Mouse (Mus musculus) neural tube, embryonic 14.5 days (tissue): ENCODE measurements around the gene Fam90a1a. TPM values are rescaled to one million over a fixed set of nuclear protein-coding genes. Genes with fewer than 3 reads are reported as not detected.

ENCODE experiments used
- ATAC-seq: fragments of 200-750 bp; cut with Nextera tagmentation; 2 replicates; pipeline ENCODE4 v1.8.0; 2017; ENCODE audit warnings: low read depth, mild to moderate bottlenecking, moderate TSS enrichment, moderate library complexity
- H3K27ac ChIP-seq: fragments of 300-500 bp; sonication (generic); 2 replicates; pipeline ENCODE4 v1.5.1; 2014; ENCODE audit warnings: low read depth, mild to moderate bottlenecking, control low read depth, low read length, moderate library complexity, mixed read lengths
- H3K27me3 ChIP-seq: fragments of 300-500 bp; sonication (generic); 2 replicates; pipeline ENCODE4 v1.6.1; 2014; ENCODE audit warnings: low read length; ENCODE audit not compliant: control insufficient read depth, insufficient read depth
- H3K36me3 ChIP-seq: fragments of 300-500 bp; sonication (generic); 2 replicates; pipeline ENCODE4 v1.6.1; 2014; ENCODE audit warnings: low read length, mixed read lengths; ENCODE audit not compliant: control insufficient read depth, insufficient read depth
- H3K4me1 ChIP-seq: fragments of 300-500 bp; sonication (generic); 2 replicates; pipeline ENCODE4 v1.6.1; 2014; ENCODE audit warnings: low read length; ENCODE audit not compliant: control insufficient read depth, insufficient read depth
- H3K4me2 ChIP-seq: fragments of 300-500 bp; sonication (generic); 2 replicates; pipeline ENCODE4 v1.6.1; 2014; ENCODE audit warnings: mild to moderate bottlenecking, low read depth, low read length, control low read depth
- H3K4me3 ChIP-seq: fragments of 300-500 bp; sonication (generic); 2 replicates; pipeline ENCODE4 v1.5.1; 2014; ENCODE audit warnings: low read depth, low read length, control low read depth, mixed read lengths
- H3K9ac ChIP-seq: fragments of 300-500 bp; sonication (generic); replicated peaks from 2 replicates; pipeline ENCODE4 v1.6.1; 2014; ENCODE audit warnings: low read depth, mild to moderate bottlenecking, control low read depth, low read length, mixed read lengths
- H3K9me3 ChIP-seq: fragments of 300-500 bp; sonication (generic); 2 replicates; pipeline ENCODE4 v1.6.1; 2016; ENCODE audit warnings: low read length; ENCODE audit not compliant: control insufficient read depth
- WGBS: fragments of 180-500 bp; shearing (Covaris S2); extraction: QIAGEN DNeasy Blood & Tissue Kit; methylation state at CpG from one replicate; pipeline ENCODE4 v1.1.7; 2014; 5-methylcytosine and 5-hydroxymethylcytosine counted together
- polyA plus RNA-seq: library from polyadenylated mRNA; unstranded; fragments of >200 nt; fragmentation: Nextera tagmentation; extraction: Ambion mirVana; gene quantifications from 2 replicates; pipeline ENCODE4 v1.2.1, GENCODE M21; 2014

Fam90a1a gene
- polyA plus RNA-seq, 1 experiment from 2014 or later: not detected

DNA sequence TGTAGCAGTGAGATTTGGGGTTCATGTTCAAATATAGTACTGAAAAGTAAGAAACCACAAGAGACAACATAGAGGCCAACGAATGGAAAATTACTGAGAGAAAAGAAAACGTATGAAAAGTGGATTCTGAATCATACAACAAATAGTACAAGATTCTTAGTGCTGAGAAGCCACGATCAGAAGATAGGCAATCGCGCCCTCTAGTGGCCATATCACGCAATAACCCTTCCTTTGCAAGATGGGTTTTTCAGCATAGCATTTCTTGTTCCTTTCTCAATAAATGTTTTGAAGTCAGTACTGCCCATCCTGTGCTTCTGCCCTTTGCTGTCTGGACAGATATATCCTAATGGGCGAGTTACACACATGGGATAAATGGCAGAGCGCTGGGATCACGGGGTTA lies 3.2 kb upstream of the Fam90a1a start:
- 8% methylated on average over 9 of the region's 9 CpGs for WGBS
- Histone ChIP-seq H3K9ac (no peak overlapping the region), H3K27me3 (no peaks in the 10 kb centered on the region), H3K4me1 (no peaks in the 10 kb centered on the region), H3K4me3 (no peak overlapping the region), H3K4me2 (no peak overlapping the region), H3K27ac (no peak overlapping the region), H3K36me3 (no peaks in the 10 kb centered on the region), H3K9me3 (no peaks in the 10 kb centered on the region)
- no peak for ATAC-seq

DNA sequence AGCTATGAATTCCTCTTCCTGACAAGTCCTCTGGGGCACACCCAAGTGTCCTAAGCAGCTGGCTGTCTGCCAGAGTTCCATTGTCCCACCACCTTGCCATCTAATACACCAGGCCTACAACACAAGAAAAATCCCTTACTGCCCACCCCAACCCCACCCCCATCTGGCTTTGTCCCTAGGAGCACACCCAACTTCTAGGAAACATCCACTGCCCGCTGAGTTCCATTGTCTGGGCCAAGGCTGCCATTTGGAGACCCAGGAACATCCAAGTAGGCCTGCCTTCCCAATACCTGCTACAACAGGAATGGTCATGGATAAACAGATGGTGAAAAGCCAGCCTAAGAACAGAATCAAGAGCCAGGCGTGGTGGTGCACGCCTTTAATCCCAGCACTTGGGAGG lies 2.2 kb upstream of the Fam90a1a start:
- no peaks in the 10 kb centered on the region for H3K9me3 ChIP-seq
- no peak for ATAC-seq
- no peaks in the 10 kb centered on the region for H3K4me1 ChIP-seq
- H3K4me2 ChIP-seq: no peak overlapping the region
- no peak overlapping the region for H3K27ac ChIP-seq
- no peak overlapping the region for H3K4me3 ChIP-seq
- H3K27me3 ChIP-seq: no peaks in the 10 kb centered on the region
- H3K36me3 ChIP-seq: no peaks in the 10 kb centered on the region
- 87% methylated on average over 3 of the region's 3 CpGs for WGBS
- no peak overlapping the region for H3K9ac ChIP-seq

- Histone ChIP-seq H3K4me3 (no peak overlapping the region), H3K27ac (no peak overlapping the region), H3K27me3 (no peaks in the 10 kb centered on the region), H3K4me2 (no peak overlapping the region), H3K9me3 (no peaks in the 10 kb centered on the region), H3K9ac (no peak overlapping the region), H3K4me1 (no peaks in the 10 kb centered on the region), H3K36me3 (no peaks in the 10 kb centered on the region)
- WGBS: 65% methylated on average over 1 of the region's 1 CpGs
- no peak for ATAC-seq
Measured at GRCm38 (mm10) chr8:21966646-21967045, 8.1 kb downstream of the Fam90a1a start.

- 91% methylated on average over 3 of the region's 3 CpGs for WGBS
- Histone ChIP-seq H3K36me3 (no peaks in the 10 kb centered on the region), H3K9ac (no peak within 1 kb of the TSS), H3K9me3 (no peaks in the 10 kb centered on the region), H3K4me3 (no peak within 1 kb of the TSS), H3K27ac (no peak within 1 kb of the TSS), H3K4me2 (no peak within 1 kb of the TSS), H3K27me3 (no peaks in the 10 kb centered on the region), H3K4me1 (no peaks in the 10 kb centered on the region)
- ATAC-seq: no peak
Measured at GRCm38 (mm10) chr8:21969475-21969874, 11.0 kb downstream of the Fam90a1a start, which contains the start of gene Ccdc70. Ccdc70 (plus strand) TSS chr8:21969775.

- Histone ChIP-seq H3K4me2 (no peak overlapping the region), H3K9me3 (no peaks in the 10 kb centered on the region), H3K27me3 (no peaks in the 10 kb centered on the region), H3K4me3 (no peak overlapping the region), H3K4me1 (no peaks in the 10 kb centered on the region), H3K27ac (no peak overlapping the region), H3K9ac (no peak overlapping the region), H3K36me3 (no peaks in the 10 kb centered on the region)
- ATAC-seq: no peak
- 54% methylated on average over 4 of the region's 4 CpGs for WGBS
Measured at GRCm38 (mm10) chr8:21978193-21978592, 19.7 kb downstream of the Fam90a1a start.

DNA sequence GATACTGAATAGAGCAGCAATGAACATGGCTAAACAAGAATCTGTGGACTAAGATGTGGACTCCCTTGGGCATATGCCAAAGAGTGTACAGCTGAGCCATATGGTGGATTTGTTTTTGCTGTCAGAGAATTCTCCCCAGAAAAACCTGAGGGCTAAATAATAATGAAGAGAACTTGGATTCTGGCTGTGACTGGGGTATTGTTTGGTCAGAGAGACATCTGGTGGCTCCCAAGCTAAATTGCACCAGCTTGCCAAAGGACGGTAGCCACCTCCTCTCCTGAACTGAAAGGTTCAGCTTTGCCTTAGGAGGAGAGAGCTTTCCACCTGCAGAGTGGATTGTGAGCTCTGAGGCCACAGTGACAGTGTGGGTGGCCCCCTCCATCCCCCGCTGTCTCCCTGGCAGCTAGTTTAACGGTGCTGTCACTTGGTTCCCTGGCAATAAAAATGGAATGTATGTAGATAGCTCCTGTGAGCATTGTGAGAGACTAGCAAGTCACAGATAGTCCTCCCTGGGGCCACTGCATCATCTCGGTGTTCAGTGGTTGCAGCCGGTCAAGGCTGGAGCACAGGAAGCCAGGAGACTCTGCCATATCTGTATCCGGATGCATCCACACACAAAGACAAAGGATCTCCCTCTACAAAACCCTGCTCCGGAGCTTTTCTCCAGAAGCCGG lies 23.3 kb downstream of the Fam90a1a start:
- no peak overlapping the region for H3K27ac ChIP-seq
- no peaks in the 10 kb centered on the region for H3K27me3 ChIP-seq
- no peaks in the 10 kb centered on the region for H3K9me3 ChIP-seq
- no peak overlapping the region for H3K9ac ChIP-seq
- H3K36me3 ChIP-seq: no peaks in the 10 kb centered on the region
- H3K4me1 ChIP-seq: no peaks in the 10 kb centered on the region
- peak; percentile 65; the same call in 1 of the 2 replicates for ATAC-seq
- 52% methylated on average over 8 of the region's 8 CpGs for WGBS
- no peak overlapping the region for H3K4me3 ChIP-seq
- H3K4me2 ChIP-seq: no peak overlapping the region

DNA sequence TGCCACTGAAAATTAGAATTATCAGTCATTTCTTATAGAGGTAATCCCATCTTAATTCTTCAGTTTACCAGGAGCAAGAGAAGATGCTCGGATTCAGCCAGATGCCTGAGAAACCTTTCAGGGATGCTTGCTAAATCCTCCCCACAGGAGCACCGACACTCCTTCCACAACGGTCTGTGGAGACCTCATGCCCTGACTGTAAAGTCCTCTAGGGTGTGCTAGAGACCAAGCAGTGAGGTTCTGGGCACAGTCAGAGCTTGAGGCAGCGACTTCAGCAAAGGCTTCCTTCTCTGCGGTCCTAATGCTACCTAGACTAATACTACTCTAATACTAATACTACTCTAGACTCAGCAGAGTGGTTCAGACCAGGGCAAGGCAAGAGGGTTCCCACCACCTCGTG lies 33.7 kb downstream of the Fam90a1a start:
- H3K27ac ChIP-seq: no peak overlapping the region
- ATAC-seq: peak; percentile 89
- 27% methylated on average over 6 of the region's 6 CpGs for WGBS
- no peak overlapping the region for H3K4me2 ChIP-seq
- no peaks in the 10 kb centered on the region for H3K27me3 ChIP-seq
- no peak overlapping the region for H3K4me3 ChIP-seq
- H3K9ac ChIP-seq: no peak overlapping the region
- H3K9me3 ChIP-seq: no peaks in the 10 kb centered on the region
- no peaks in the 10 kb centered on the region for H3K4me1 ChIP-seq
- no peaks in the 10 kb centered on the region for H3K36me3 ChIP-seq

GRCm38 (mm10) chr8:21995181-21995580 lies 36.7 kb downstream of the Fam90a1a start:
- H3K27ac ChIP-seq: no peak overlapping the region
- H3K9me3 ChIP-seq: no peaks in the 10 kb centered on the region
- H3K36me3 ChIP-seq: no peaks in the 10 kb centered on the region
- WGBS: 61% methylated on average over 3 of the region's 3 CpGs
- H3K27me3 ChIP-seq: no peaks in the 10 kb centered on the region
- H3K4me3 ChIP-seq: no peak overlapping the region
- no peaks in the 10 kb centered on the region for H3K4me1 ChIP-seq
- H3K9ac ChIP-seq: no peak overlapping the region
- no peak for ATAC-seq
- no peak overlapping the region for H3K4me2 ChIP-seq

DNA sequence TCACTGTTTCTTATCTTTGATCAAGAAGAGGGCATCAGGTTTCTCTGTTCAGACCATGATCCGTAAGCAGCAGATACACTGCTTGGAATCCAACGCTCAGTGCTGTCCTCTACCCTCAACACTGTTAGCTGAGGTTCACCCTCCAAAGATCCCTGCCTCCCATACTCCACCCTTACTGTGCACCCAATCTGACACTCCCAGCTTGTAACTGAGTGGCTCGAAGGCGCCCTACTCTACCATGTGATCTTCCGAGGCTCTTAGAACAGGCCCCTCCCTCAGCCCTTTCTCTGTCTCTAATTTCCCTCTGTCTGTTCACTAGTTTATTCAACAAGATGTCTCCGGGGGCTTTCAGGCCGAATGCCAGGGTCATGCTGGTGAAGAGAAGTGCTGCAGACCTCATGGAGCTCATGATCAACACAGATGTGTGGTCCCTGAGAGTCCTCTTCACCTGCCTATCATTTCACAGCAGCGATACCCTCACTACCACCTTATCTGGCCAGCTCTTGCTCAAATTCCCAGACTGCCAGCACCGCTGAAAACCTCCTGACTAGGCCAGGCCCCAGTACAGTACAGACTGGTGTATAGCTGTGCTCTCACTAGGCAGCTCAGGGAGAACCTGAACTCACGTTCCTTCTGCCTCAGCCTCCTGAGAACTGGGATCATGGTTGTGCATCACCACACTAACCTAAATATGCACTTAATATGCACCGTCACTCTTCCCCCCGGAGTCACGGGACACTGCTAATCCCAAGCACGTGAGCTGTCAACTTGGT lies 46.4 kb downstream of the Fam90a1a start:
- H3K9me3 ChIP-seq: no peaks in the 10 kb centered on the region
- no peak overlapping the region for H3K4me2 ChIP-seq
- WGBS: 87% methylated on average over 14 of the region's 14 CpGs
- H3K4me3 ChIP-seq: no peak overlapping the region
- H3K9ac ChIP-seq: no peak overlapping the region
- H3K36me3 ChIP-seq: no peaks in the 10 kb centered on the region
- no peak; the same call in 1 of the 2 replicates for ATAC-seq
- no peaks in the 10 kb centered on the region for H3K4me1 ChIP-seq
- no peaks in the 10 kb centered on the region for H3K27me3 ChIP-seq
- no peak overlapping the region for H3K27ac ChIP-seq
